Mouse (Mus musculus): ENCODE results near the gene Avl9. TPM values are rescaled to one million over a fixed set of nuclear protein-coding genes. Genes with fewer than 3 reads are reported as not detected.

Gene Avl9
- polyA plus RNA-seq (2016; fragmentation: Nextera tagmentation; extraction: Ambion mirVana) = 38.3 and 39.7 TPM in 2 replicates

DNA sequence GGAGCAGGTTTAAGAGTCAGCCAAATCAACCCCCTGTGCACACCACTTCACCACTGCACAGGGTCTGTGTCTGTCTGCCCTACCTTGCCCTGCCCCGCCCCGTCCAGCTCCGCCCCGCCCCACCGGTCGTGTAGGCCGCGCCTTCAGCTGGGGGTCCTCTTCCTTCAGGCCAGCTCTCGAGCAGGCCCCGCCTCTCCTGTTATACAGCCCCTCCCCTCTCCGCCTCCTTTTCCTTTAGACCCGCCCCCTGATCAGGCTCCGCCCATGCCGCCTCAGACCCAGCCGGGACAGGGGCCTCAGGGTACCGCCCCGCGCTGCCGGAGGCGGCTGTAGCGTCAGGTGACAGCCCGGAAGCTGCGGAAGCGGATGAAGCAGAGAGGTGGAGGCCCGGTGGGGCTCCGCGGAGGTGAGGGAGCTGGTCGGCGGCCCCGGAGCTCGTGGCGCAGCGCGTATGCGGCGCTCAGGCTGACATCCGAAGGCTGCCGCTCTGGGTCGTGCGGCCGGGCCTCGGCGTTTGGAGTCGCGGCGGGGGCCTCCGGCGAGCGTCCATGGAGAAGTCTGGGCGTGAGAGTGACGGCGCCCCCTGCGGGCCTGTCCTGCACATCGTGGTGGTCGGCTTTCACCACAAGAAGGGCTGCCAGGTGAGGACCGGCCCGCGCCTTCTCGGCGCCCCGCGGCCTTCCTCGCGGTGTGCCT, at the start of gene Avl9:
Avl9 (plus strand) TSS at position 326 of the 696 bp plus-strand sequence.
- H3K4me3 ChIP-seq = peak within 1 kb of the TSS; percentile 77
- peaks cover 10% of the 10 kb centered on the region for H3K4me1 ChIP-seq
- H3K9ac ChIP-seq (replicated peaks) = peak within 1 kb of the TSS; percentile 74
- H3K27me3 ChIP-seq = no peaks in the 10 kb centered on the region
- peak within 1 kb of the TSS; percentile 62 for H3K4me2 ChIP-seq (replicated peaks)
- no peaks in the 10 kb centered on the region for H3K36me3 ChIP-seq
- peak within 1 kb of the TSS; percentile 92 for H3K27ac ChIP-seq (replicated peaks)
- under 1% methylated on average over 58 of the region's 64 CpGs for WGBS
- ATAC-seq (ENCODE audit: low FRiP score, low read depth) = peak; percentile 97
- no peaks in the 10 kb centered on the region for H3K9me3 ChIP-seq

- Histone ChIP-seq H3K4me3 (no peak overlapping the region), H3K27ac (replicated peaks) (no peak overlapping the region), H3K4me1 (no peaks in the 10 kb centered on the region), H3K9ac (replicated peaks) (no peak overlapping the region), H3K27me3 (no peaks in the 10 kb centered on the region), H3K36me3 (no peaks in the 10 kb centered on the region), H3K9me3 (no peaks in the 10 kb centered on the region), H3K4me2 (replicated peaks) (no peak overlapping the region)
- ATAC-seq (ENCODE audit: low FRiP score, low read depth) = no peak
- 95% methylated on average over 3 of the region's 3 CpGs for WGBS
Measured at GRCm38 (mm10) chr6:56688238-56688637, 26.5 kb upstream of the Avl9 start.

DNA sequence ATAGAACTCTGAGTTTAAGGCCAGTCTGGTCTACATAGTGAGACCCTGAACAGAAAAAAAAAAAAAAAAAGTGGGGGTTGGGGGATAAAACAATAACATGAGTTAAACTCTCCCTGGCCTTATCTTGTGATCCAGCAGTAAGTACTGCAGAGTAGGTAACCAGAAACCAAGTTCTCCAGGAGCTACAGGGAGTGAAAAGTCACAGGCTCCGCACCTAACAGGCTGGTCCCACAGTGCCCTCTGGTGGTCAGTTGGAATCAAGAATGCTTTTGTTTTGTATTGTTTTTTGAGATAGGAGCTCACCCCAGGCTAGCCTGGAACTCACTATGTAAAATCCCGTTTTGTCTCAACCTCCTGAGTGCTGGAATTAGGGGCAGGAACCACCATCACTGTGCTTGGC, 23.5 kb upstream of the Avl9 start:
- Histone ChIP-seq H3K4me1 (no peaks in the 10 kb centered on the region), H3K9me3 (no peaks in the 10 kb centered on the region), H3K4me2 (replicated peaks) (no peak overlapping the region), H3K27ac (replicated peaks) (no peak overlapping the region), H3K36me3 (no peaks in the 10 kb centered on the region), H3K9ac (replicated peaks) (no peak overlapping the region), H3K27me3 (no peaks in the 10 kb centered on the region), H3K4me3 (no peak overlapping the region)
- 5% methylated on average over 2 of the region's 2 CpGs for WGBS
- peak; percentile 49; the same call in 1 of the 2 replicates for ATAC-seq (ENCODE audit: low FRiP score, low read depth)

GRCm38 (mm10) chr6:56692445-56692844, 22.3 kb upstream of the Avl9 start:
- H3K4me2 ChIP-seq (replicated peaks) = no peak overlapping the region
- WGBS = 70% methylated on average over 4 of the region's 4 CpGs
- H3K27ac ChIP-seq (replicated peaks) = no peak overlapping the region
- H3K4me3 ChIP-seq = no peak overlapping the region
- no peak for ATAC-seq (ENCODE audit: low FRiP score, low read depth)
- H3K9me3 ChIP-seq = no peaks in the 10 kb centered on the region
- no peaks in the 10 kb centered on the region for H3K36me3 ChIP-seq
- H3K9ac ChIP-seq (replicated peaks) = no peak overlapping the region
- no peaks in the 10 kb centered on the region for H3K27me3 ChIP-seq
- no peaks in the 10 kb centered on the region for H3K4me1 ChIP-seq

DNA sequence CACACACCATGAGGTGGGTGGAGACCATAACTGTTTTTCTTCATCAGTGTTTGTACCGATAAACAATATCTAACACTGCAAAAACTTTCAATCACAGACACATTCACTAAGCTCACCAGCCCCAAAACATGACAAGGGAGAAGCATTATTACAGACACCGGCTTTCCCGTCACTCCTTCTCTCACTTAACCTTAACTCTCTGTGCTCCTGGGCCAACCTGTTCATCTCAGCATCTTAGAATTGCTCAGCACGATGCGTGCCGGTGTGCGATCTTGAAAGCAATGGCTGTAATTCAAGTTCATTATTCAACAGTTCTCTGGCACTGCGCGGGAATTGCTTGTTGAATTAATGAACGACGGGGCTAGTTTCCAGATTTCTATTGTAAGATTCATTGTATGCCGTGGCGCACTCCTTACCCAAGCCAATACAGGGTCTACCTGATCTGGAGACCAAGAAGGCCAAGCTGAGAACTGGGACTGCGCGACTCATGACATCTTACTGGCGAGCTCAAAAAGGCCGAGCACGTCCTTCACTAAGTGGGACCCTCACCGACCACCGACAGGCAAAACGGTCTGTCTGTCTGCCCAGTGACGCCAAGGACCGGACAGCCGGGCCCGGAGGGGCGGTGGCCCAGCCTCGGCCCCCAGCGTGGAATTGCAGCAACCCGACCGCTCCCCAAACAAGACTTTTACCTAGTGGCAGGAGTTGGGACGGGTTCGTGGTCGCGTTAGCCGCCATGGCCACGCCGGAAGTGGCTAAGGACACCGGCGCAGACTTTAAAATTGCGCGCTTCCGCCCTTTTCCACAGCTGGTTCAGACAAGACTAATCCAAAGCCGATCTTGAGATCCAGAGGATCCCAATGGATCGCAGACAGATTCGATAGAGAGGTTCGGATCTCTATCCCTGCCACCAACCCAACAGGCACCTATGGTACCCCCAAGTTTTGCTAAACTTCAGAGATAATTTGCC, 10.5 kb upstream of the Avl9 start, which contains the start of gene Lsm5:
Lsm5 (minus strand) TSS at position 780 of the 970 bp plus-strand sequence.
- Histone ChIP-seq H3K4me2 (replicated peaks) (peak within 1 kb of the TSS; percentile 87), H3K27ac (replicated peaks) (peak within 1 kb of the TSS; percentile 58; the same call in 1 of the 2 replicates), H3K36me3 (no peaks in the 10 kb centered on the region), H3K4me1 (peaks cover 6% of the 10 kb centered on the region), H3K9ac (replicated peaks) (peak within 1 kb of the TSS; percentile 69), H3K9me3 (no peaks in the 10 kb centered on the region), H3K27me3 (no peaks in the 10 kb centered on the region), H3K4me3 (peak within 1 kb of the TSS; percentile 96)
- under 1% methylated on average over 46 of the region's 46 CpGs for WGBS
- ATAC-seq (ENCODE audit: low FRiP score, low read depth) = peak; percentile 91

GRCm38 (mm10) chr6:56714186-56714573, 519 bp upstream of the Avl9 start:
- Histone ChIP-seq H3K4me3 (peak overlapping the region; percentile 77), H3K36me3 (no peaks in the 10 kb centered on the region), H3K4me2 (replicated peaks) (peak overlapping the region; percentile 62), H3K9me3 (no peaks in the 10 kb centered on the region), H3K27ac (replicated peaks) (no peak overlapping the region), H3K9ac (replicated peaks) (no peak overlapping the region), H3K4me1 (peaks cover 10% of the 10 kb centered on the region), H3K27me3 (no peaks in the 10 kb centered on the region)
- 57% methylated on average over 7 of the region's 7 CpGs for WGBS
- ATAC-seq (ENCODE audit: low FRiP score, low read depth) = no peak

DNA sequence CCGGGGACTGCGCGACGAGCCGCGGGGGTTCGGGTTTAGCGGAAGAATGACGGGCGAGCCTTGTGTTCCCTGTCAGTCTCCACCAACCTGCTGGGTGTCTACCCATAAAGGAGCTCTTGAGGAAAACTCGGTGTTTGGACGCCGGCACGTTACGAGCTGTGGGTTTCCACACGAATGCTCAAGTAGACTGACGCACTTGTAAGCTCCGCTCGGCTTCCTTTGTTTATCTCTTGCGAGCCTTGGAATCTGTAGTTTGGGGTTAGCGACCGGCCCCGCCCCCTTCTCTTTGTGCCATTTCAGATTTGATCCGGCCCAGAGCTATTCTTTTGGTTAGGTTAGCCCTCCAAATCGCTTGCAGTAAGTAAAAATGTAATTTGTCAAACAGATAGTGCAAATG, 569 bp downstream of the Avl9 start:
- H3K4me2 ChIP-seq (replicated peaks) = peak overlapping the region; percentile 62
- no peaks in the 10 kb centered on the region for H3K36me3 ChIP-seq
- H3K9ac ChIP-seq (replicated peaks) = peak overlapping the region; percentile 74
- no peaks in the 10 kb centered on the region for H3K27me3 ChIP-seq
- ATAC-seq (ENCODE audit: low FRiP score, low read depth) = peak; percentile 50
- peak overlapping the region; percentile 92 for H3K27ac ChIP-seq (replicated peaks)
- H3K4me3 ChIP-seq = peak overlapping the region; percentile 77
- no peaks in the 10 kb centered on the region for H3K9me3 ChIP-seq
- under 1% methylated on average over 25 of the region's 25 CpGs for WGBS
- peaks cover 10% of the 10 kb centered on the region for H3K4me1 ChIP-seq

DNA sequence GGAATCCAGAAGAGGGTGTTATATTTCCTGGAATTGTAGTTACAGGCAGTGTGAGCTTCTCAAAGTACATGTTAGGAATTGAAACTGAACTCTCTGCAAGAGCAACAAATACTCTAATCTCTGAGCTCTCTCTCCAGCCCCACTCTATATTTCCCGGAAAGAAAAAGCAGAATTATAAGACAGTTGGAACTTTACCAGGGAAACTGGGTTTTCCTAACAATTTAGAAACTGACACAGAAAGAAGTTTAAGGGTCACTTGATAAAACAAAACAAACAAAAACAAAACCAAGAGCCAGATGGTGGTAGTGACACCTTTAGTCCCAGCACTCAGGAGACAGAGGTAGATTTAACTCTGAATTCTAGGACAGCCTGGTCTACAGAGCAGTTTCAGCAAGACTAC, 4.4 kb downstream of the Avl9 start:
- H3K4me1 ChIP-seq = peaks cover 10% of the 10 kb centered on the region
- H3K27ac ChIP-seq (replicated peaks) = no peak overlapping the region
- H3K4me2 ChIP-seq (replicated peaks) = no peak overlapping the region
- H3K9me3 ChIP-seq = no peaks in the 10 kb centered on the region
- no peaks in the 10 kb centered on the region for H3K36me3 ChIP-seq
- H3K9ac ChIP-seq (replicated peaks) = no peak overlapping the region
- no peaks in the 10 kb centered on the region for H3K27me3 ChIP-seq
- no peak overlapping the region for H3K4me3 ChIP-seq
- 96% methylated on average over 1 of the region's 1 CpGs for WGBS
- no peak for ATAC-seq (ENCODE audit: low FRiP score, low read depth)

DNA sequence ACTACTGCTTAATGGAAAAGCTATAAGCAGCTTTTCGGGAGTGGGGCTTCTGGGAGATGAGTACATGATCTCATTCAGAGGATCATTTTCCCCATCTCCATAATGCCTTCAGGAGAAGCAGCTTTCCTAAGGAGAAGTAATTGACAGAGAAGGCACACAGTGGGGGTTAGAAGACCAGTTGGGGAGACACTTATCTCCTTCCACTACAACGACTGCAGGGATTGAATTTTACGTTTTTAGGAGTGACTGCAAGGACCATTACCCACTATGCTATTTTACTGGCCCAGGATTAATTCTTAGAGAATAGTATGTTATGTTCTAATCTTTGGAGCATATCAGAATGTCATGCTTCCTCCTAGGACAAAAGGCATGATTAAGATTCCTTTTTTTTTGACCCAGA, 6.2 kb downstream of the Avl9 start:
- Histone ChIP-seq H3K4me2 (replicated peaks) (no peak overlapping the region), H3K27ac (replicated peaks) (0 out of 2 replicates have a peak overlapping the region, but pooled peaks have one; percentile 20), H3K4me1 (peaks cover 8% of the 10 kb centered on the region), H3K4me3 (no peak overlapping the region), H3K9ac (replicated peaks) (no peak overlapping the region), H3K9me3 (no peaks in the 10 kb centered on the region), H3K36me3 (peaks cover 9% of the 10 kb centered on the region), H3K27me3 (no peaks in the 10 kb centered on the region)
- ATAC-seq (ENCODE audit: low FRiP score, low read depth) = no peak
- WGBS = 71% methylated on average over 3 of the region's 3 CpGs

GRCm38 (mm10) chr6:56732545-56732944, 17.8 kb downstream of the Avl9 start:
- Histone ChIP-seq H3K27me3 (no peaks in the 10 kb centered on the region), H3K27ac (replicated peaks) (no peak overlapping the region), H3K9ac (replicated peaks) (no peak overlapping the region), H3K9me3 (no peaks in the 10 kb centered on the region), H3K36me3 (peaks cover 65% of the 10 kb centered on the region), H3K4me1 (no peaks in the 10 kb centered on the region), H3K4me2 (replicated peaks) (no peak overlapping the region), H3K4me3 (no peak overlapping the region)
- ATAC-seq (ENCODE audit: low FRiP score, low read depth) = no peak
- WGBS = 89% methylated on average over 2 of the region's 2 CpGs

DNA sequence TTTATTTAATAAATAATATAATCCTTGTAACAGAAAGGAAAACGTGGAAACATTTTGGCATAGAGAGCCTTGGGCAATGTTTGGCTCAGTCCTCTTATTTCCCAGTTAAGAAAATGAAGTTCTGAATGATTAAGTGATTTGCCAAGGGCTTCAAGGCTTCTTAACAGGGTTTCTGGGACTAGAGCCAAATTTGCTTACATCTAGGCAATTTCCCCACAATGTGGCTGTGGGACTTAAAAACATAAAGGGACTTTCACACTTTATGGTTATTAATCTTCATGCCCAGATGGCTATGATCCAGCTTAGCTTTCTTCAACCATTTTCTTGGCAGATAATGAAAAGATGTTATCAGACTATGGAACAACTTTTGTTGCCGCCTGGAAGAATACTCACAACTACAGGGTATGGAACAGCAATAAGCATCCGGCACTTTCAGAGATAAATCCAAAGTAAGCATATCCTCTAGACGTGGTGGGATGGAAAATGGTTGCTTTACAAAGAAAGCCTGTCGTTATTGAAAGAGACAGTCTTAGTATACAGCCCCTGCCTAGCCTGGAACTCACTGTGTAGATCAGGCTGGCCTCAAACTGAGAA, 31.3 kb downstream of the Avl9 start:
- H3K4me3 ChIP-seq = no peak overlapping the region
- no peak for ATAC-seq (ENCODE audit: low FRiP score, low read depth)
- no peak overlapping the region for H3K4me2 ChIP-seq (replicated peaks)
- H3K36me3 ChIP-seq = peaks cover 27% of the 10 kb centered on the region
- no peak overlapping the region for H3K9ac ChIP-seq (replicated peaks)
- 82% methylated on average over 5 of the region's 5 CpGs for WGBS
- H3K27me3 ChIP-seq = no peaks in the 10 kb centered on the region
- H3K9me3 ChIP-seq = no peaks in the 10 kb centered on the region
- H3K27ac ChIP-seq (replicated peaks) = no peak overlapping the region
- H3K4me1 ChIP-seq = no peaks in the 10 kb centered on the region

DNA sequence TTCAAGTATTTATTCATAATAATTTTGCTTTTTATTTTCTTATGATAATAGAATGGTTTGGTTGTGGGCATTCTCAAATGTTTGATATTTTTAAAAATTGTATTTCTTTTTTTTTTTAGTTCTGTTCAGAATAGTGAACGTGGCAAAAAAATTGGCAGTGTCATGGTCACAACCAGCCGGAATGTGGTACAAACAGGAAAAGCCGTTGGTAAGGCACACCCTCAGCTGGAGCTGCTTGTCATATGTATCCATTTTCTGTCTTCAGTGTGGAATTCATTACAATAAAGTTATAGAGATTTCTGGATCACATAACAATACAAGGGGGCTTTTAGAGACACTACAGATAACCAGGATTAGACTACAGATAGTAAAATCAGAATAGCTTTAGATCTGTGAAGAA, 39.0 kb downstream of the Avl9 start:
- Histone ChIP-seq H3K4me2 (replicated peaks) (no peak overlapping the region), H3K9me3 (no peaks in the 10 kb centered on the region), H3K4me3 (no peak overlapping the region), H3K27ac (replicated peaks) (no peak overlapping the region), H3K36me3 (peaks cover 51% of the 10 kb centered on the region), H3K27me3 (no peaks in the 10 kb centered on the region), H3K9ac (replicated peaks) (no peak overlapping the region), H3K4me1 (no peaks in the 10 kb centered on the region)
- ATAC-seq (ENCODE audit: low FRiP score, low read depth) = no peak
- 85% methylated on average over 3 of the region's 3 CpGs for WGBS
